Mouse (Mus musculus) heart, postnatal 10 days (tissue): Measurements from ENCODE around the gene Gpx3. TPM values are rescaled to one million over a fixed set of nuclear protein-coding genes. Genes with fewer than 3 reads are reported as not detected.
"Not testable (repeated sequence)": the region's sequence is repeated elsewhere in the genome, so short reads cannot be mapped to it uniquely, and the experiment has no call there.

Source experiments
- DNase-seq, 2 experiments: peaks; one replicate each; pipeline ENCODE4 v3.0.0; 2021
- intact Hi-C: fragments of 180-260 bp; cut with DNase I; formaldehyde crosslinking; loops from one replicate; pipeline ENCODE4 v1.15.1; 2025
- total RNA-seq, 2 experiments: library from RNA; stranded (reverse); gene quantifications; 2 replicates each; pipeline ENCODE4 v1.2.3; 2021

The Gpx3 gene
- 100 to 1,000 TPM; 102 to 159 TPM for total RNA-seq

- DNase-seq: peak; percentile 86 to 89
- intact Hi-C loops: no loop called here
Observed at GRCm38 (mm10) chr11:54902333-54903323, at the start of gene Gpx3. TSS of gene Gpx3 (plus strand) at chr11:54902453.

GRCm38 (mm10) chr11:54858880-54859279, 43.4 kb upstream of the Gpx3 start:
- DNase-seq, intact Hi-C loops: not testable (repeated sequence)

GRCm38 (mm10) chr11:54859322-54860165, 42.7 kb upstream of the Gpx3 start:
- DNase-seq: no peak
- intact Hi-C loops: loop anchor here (2.0 to 5.0 kb wide), 2 partner anchors 73 to 297 kb away; partner anchors contain the start of gene Cdc42se2

- intact Hi-C loops: loop anchor here (2.0 to 5.0 kb wide), 2 partner anchors 74 to 298 kb away; partner anchors contain the start of gene Cdc42se2
- peak; percentile 97 to 98 for DNase-seq
Observed at GRCm38 (mm10) chr11:54860256-54861038, 41.8 kb upstream of the Gpx3 start, which contains the start of gene Lyrm7. TSS of gene Lyrm7 (minus strand) at chr11:54860916.

- intact Hi-C loops: loop anchor here (2.0 to 5.0 kb wide), 2 partner anchors 75 to 299 kb away; partner anchors contain the start of gene Cdc42se2
- DNase-seq: no peak
Observed at GRCm38 (mm10) chr11:54861471-54862420, 40.5 kb upstream of the Gpx3 start.

GRCm38 (mm10) chr11:54862621-54863520, 39.4 kb upstream of the Gpx3 start:
- intact Hi-C loops: loop anchor here (1.0 to 5.0 kb wide), 2 partner anchors 160 to 301 kb away; no protein-coding TSS in a partner anchor
- DNase-seq: peak; percentile 67 to 74

GRCm38 (mm10) chr11:54865330-54866085, 36.7 kb upstream of the Gpx3 start:
- intact Hi-C loops: no loop called here
- no peak for DNase-seq

- DNase-seq: peak; percentile 95
- intact Hi-C loops: no loop called here
Observed at GRCm38 (mm10) chr11:54866119-54867048, 35.9 kb upstream of the Gpx3 start, which contains the start of gene Hint1. TSS of gene Hint1 (plus strand) at chr11:54866383.

- intact Hi-C loops: no loop called here
- DNase-seq: no peak
Observed at GRCm38 (mm10) chr11:54867049-54867385, 35.2 kb upstream of the Gpx3 start.

GRCm38 (mm10) chr11:54867903-54868434, 34.3 kb upstream of the Gpx3 start:
- intact Hi-C loops: no loop called here

GRCm38 (mm10) chr11:54868445-54868844, 33.8 kb upstream of the Gpx3 start:
- intact Hi-C loops: no loop called here
- DNase-seq: no peak

More at GRCm38 (mm10) chr11:54867903-54868434, 34.3 kb upstream of the Gpx3 start:
- DNase-seq: no peak

GRCm38 (mm10) chr11:54869318-54869717, 32.9 kb upstream of the Gpx3 start:
- DNase-seq: no peak
- intact Hi-C loops: no loop called here

- DNase-seq: no peak
- intact Hi-C loops: no loop called here
Observed at GRCm38 (mm10) chr11:54871831-54872537, 30.3 kb upstream of the Gpx3 start.

- intact Hi-C loops: loop anchor here (5.0 kb wide), 1 partner anchor 156 kb away; the partner anchor contains the start of gene Anxa6
- no peak for DNase-seq
Observed at GRCm38 (mm10) chr11:54876031-54876430, 26.2 kb upstream of the Gpx3 start.

GRCm38 (mm10) chr11:54878893-54879292, 23.4 kb upstream of the Gpx3 start:
- intact Hi-C loops: loop anchor here (1.0 to 5.0 kb wide), 3 partner anchors 48 to 153 kb away; partner anchors contain the start of gene Anxa6

More at GRCm38 (mm10) chr11:54878893-54879292, 23.4 kb upstream of the Gpx3 start:
- DNase-seq: no peak
